Mouse (Mus musculus): ENCODE data around the gene Scamp1. TPM values are rescaled to one million over a fixed set of nuclear protein-coding genes. Genes with fewer than 3 reads are reported as not detected.

The Scamp1 gene
- polyA plus RNA-seq, 1 experiment, result 3.8 TPM

GRCm38 (mm10) chr13:94300232-94300631 is 14.6 kb upstream of the Scamp1 start:
- no peak for TF ChIP-seq CTCF (IDR thresholded peaks at IDR 0.05; ENCODE audit: extremely low read depth, insufficient read depth, insufficient read length, insufficient replicate concordance)
- no peak overlapping the region for H3K27ac ChIP-seq (ENCODE audit: insufficient read depth, low read length)

GRCm38 (mm10) chr13:94298401-94298800 is 12.7 kb upstream of the Scamp1 start:
- no peak overlapping the region for H3K4me3 ChIP-seq (ENCODE audit: extremely low read depth, insufficient read depth, insufficient read length)
- H3K4me1 ChIP-seq (ENCODE audit: control insufficient read depth, insufficient read depth, insufficient read length), result no peaks in the 10 kb centered on the region
- 80% methylated on average over 4 of the region's 4 CpGs for WGBS
- no peaks in the 10 kb centered on the region for H3K36me3 ChIP-seq (ENCODE audit: control insufficient read depth, insufficient read depth, low read length)
- no peak for DNase-seq (ENCODE audit: low read depth in 1 of 2, low spot score in 2 of 2)
- no peaks in the 10 kb centered on the region for H3K27me3 ChIP-seq (ENCODE audit: control insufficient read depth, insufficient read depth, low read length)
- no peak overlapping the region for H3K27ac ChIP-seq (ENCODE audit: insufficient read depth, low read length)
- TF ChIP-seq POLR2A (IDR thresholded peaks at IDR 0.05; ENCODE audit: low read depth, low read length), result no peak

More at GRCm38 (mm10) chr13:94300232-94300631, 14.6 kb upstream of the Scamp1 start:
- H3K4me3 ChIP-seq (ENCODE audit: extremely low read depth, insufficient read depth, insufficient read length), result no peak overlapping the region
- H3K36me3 ChIP-seq (ENCODE audit: control insufficient read depth, insufficient read depth, low read length), result no peaks in the 10 kb centered on the region
- H3K4me1 ChIP-seq (ENCODE audit: control insufficient read depth, insufficient read depth, insufficient read length), result no peaks in the 10 kb centered on the region
- H3K27me3 ChIP-seq (ENCODE audit: control insufficient read depth, insufficient read depth, low read length), result no peaks in the 10 kb centered on the region
- WGBS, result 83% methylated on average over 4 of the region's 4 CpGs
- DNase-seq (ENCODE audit: low read depth in 1 of 2, low spot score in 2 of 2), result no peak

GRCm38 (mm10) chr13:94296371-94296770 is 10.7 kb upstream of the Scamp1 start:
- no peak for DNase-seq (ENCODE audit: low read depth in 1 of 2, low spot score in 2 of 2)
- TF ChIP-seq POLR2A (IDR thresholded peaks at IDR 0.05; ENCODE audit: low read depth, low read length) (no peak), CTCF (IDR thresholded peaks at IDR 0.05; ENCODE audit: extremely low read depth, insufficient read depth, insufficient read length, insufficient replicate concordance) (no peak)
- no peaks in the 10 kb centered on the region for H3K27me3 ChIP-seq (ENCODE audit: control insufficient read depth, insufficient read depth, low read length)
- no peaks in the 10 kb centered on the region for H3K36me3 ChIP-seq (ENCODE audit: control insufficient read depth, insufficient read depth, low read length)
- WGBS, result 48% methylated on average over 11 of the region's 11 CpGs
- H3K4me1 ChIP-seq (ENCODE audit: control insufficient read depth, insufficient read depth, insufficient read length), result no peaks in the 10 kb centered on the region
- no peak overlapping the region for H3K27ac ChIP-seq (ENCODE audit: insufficient read depth, low read length)
- H3K4me3 ChIP-seq (ENCODE audit: extremely low read depth, insufficient read depth, insufficient read length), result no peak overlapping the region

GRCm38 (mm10) chr13:94295922-94296321 is 10.3 kb upstream of the Scamp1 start:
- no peaks in the 10 kb centered on the region for H3K4me1 ChIP-seq (ENCODE audit: control insufficient read depth, insufficient read depth, insufficient read length)
- H3K36me3 ChIP-seq (ENCODE audit: control insufficient read depth, insufficient read depth, low read length), result no peaks in the 10 kb centered on the region
- no peak for TF ChIP-seq CTCF (IDR thresholded peaks at IDR 0.05; ENCODE audit: extremely low read depth, insufficient read depth, insufficient read length, insufficient replicate concordance)
- TF ChIP-seq POLR2A (IDR thresholded peaks at IDR 0.05; ENCODE audit: low read depth, low read length), result no peak
- H3K27ac ChIP-seq (ENCODE audit: insufficient read depth, low read length), result no peak overlapping the region
- DNase-seq (ENCODE audit: low read depth in 1 of 2, low spot score in 2 of 2), result no peak
- no peak overlapping the region for H3K4me3 ChIP-seq (ENCODE audit: extremely low read depth, insufficient read depth, insufficient read length)
- no peaks in the 10 kb centered on the region for H3K27me3 ChIP-seq (ENCODE audit: control insufficient read depth, insufficient read depth, low read length)
- WGBS, result 49% methylated on average over 8 of the region's 8 CpGs

GRCm38 (mm10) chr13:94294886-94295285 is 9.2 kb upstream of the Scamp1 start:
- no peak for DNase-seq (ENCODE audit: low read depth in 1 of 2, low spot score in 2 of 2)
- 76% methylated on average over 3 of the region's 3 CpGs for WGBS
- Histone ChIP-seq H3K27me3 (ENCODE audit: control insufficient read depth, insufficient read depth, low read length) (no peaks in the 10 kb centered on the region), H3K4me3 (ENCODE audit: extremely low read depth, insufficient read depth, insufficient read length) (no peak overlapping the region), H3K4me1 (ENCODE audit: control insufficient read depth, insufficient read depth, insufficient read length) (no peaks in the 10 kb centered on the region), H3K27ac (ENCODE audit: insufficient read depth, low read length) (no peak overlapping the region), H3K36me3 (ENCODE audit: control insufficient read depth, insufficient read depth, low read length) (no peaks in the 10 kb centered on the region)
- no peak for TF ChIP-seq POLR2A (IDR thresholded peaks at IDR 0.05; ENCODE audit: low read depth, low read length)
- TF ChIP-seq CTCF (IDR thresholded peaks at IDR 0.05; ENCODE audit: extremely low read depth, insufficient read depth, insufficient read length, insufficient replicate concordance), result no peak

GRCm38 (mm10) chr13:94293911-94294310 is 8.3 kb upstream of the Scamp1 start:
- Histone ChIP-seq H3K27ac (ENCODE audit: insufficient read depth, low read length) (no peak overlapping the region), H3K4me1 (ENCODE audit: control insufficient read depth, insufficient read depth, insufficient read length) (no peaks in the 10 kb centered on the region), H3K27me3 (ENCODE audit: control insufficient read depth, insufficient read depth, low read length) (no peaks in the 10 kb centered on the region), H3K4me3 (ENCODE audit: extremely low read depth, insufficient read depth, insufficient read length) (no peak overlapping the region), H3K36me3 (ENCODE audit: control insufficient read depth, insufficient read depth, low read length) (no peaks in the 10 kb centered on the region)
- TF ChIP-seq CTCF (IDR thresholded peaks at IDR 0.05; ENCODE audit: extremely low read depth, insufficient read depth, insufficient read length, insufficient replicate concordance), result no peak
- no peak for DNase-seq (ENCODE audit: low read depth in 1 of 2, low spot score in 2 of 2)
- WGBS, result 86% methylated on average over 10 of the region's 10 CpGs

- H3K36me3 ChIP-seq (ENCODE audit: control insufficient read depth, insufficient read depth, low read length), result no peaks in the 10 kb centered on the region
- DNase-seq (ENCODE audit: low read depth in 1 of 2, low spot score in 2 of 2), result no peak
- TF ChIP-seq CTCF (IDR thresholded peaks at IDR 0.05; ENCODE audit: extremely low read depth, insufficient read depth, insufficient read length, insufficient replicate concordance), result no peak
- no peak for TF ChIP-seq POLR2A (IDR thresholded peaks at IDR 0.05; ENCODE audit: low read depth, low read length)
- WGBS, result 61% methylated on average over 5 of the region's 5 CpGs
- H3K27ac ChIP-seq (ENCODE audit: insufficient read depth, low read length), result no peak overlapping the region
- H3K4me3 ChIP-seq (ENCODE audit: extremely low read depth, insufficient read depth, insufficient read length), result no peak overlapping the region
- H3K4me1 ChIP-seq (ENCODE audit: control insufficient read depth, insufficient read depth, insufficient read length), result peaks cover 6% of the 10 kb centered on the region
- peaks cover 12% of the 10 kb centered on the region for H3K27me3 ChIP-seq (ENCODE audit: control insufficient read depth, insufficient read depth, low read length)
Observed at GRCm38 (mm10) chr13:94286195-94286594, 538 bp upstream of the Scamp1 start.

Measured in spleen, adult 2 months (tissue).